Mouse (Mus musculus): Measurements from ENCODE around the gene Prrt1.

The Prrt1 gene

DNA sequence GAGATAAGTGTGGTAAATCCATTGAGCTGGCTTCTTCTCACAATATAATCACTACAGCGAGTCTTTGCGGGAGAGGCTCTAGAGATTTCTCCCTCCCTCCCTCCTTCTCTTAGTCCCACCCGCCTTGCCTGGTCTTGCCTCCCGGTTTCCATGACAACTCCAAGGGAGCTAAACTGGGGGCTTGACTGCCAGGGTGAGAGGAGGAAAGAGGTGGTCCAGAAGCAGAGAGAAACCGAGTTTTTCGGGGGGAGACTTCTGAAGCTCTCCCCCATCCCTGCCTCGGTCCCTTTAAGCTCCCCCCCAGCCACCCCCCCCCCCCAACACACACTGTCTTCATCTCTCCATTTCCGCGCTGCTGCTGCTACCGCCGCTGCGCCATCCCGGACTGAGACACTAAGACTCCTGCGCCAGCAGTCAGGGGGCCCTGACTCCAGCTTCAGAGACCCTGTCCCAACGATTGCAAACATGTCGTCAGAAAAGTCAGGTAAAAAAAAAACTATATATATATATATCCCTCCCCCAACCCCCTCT, at the start of gene Prrt1:
Prrt1 (plus strand) TSS at position 313 of the 531 bp plus-strand sequence.
- peak; percentile 50 for DNase-seq

DNA sequence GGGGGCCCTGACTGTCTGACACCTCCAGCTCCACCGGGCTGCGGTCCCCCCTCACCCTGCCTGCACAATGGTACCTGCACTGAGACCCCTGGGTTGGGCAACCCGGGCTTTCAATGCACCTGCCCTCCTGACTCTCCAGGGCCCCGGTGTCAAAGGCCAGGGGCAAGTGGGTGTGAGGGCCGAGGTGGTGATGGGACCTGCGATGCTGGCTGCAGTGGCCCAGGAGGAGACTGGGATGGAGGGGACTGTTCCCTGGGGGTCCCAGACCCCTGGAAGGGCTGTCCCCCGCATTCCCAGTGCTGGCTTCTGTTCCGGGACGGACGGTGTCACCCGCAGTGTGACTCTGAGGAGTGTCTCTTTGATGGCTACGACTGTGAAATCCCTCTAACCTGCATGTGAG, 46.8 kb upstream of the Prrt1 start:
- DNase-seq = no peak

DNA sequence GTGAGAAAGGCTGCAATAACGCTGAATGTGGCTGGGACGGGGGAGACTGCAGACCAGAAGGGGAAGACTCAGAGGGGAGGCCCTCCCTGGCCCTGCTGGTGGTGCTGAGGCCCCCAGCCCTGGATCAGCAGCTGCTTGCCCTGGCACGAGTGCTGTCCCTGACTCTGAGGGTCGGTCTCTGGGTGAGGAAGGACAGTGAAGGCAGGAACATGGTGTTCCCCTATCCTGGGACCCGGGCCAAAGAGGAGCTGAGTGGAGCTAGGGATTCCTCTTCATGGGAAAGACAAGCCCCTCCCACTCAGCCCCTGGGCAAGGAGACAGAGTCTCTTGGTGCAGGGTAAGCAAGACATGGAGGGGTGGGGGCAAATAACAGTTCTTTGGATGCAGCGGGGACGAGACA, 45.9 kb upstream of the Prrt1 start:
- no peak for DNase-seq

DNA sequence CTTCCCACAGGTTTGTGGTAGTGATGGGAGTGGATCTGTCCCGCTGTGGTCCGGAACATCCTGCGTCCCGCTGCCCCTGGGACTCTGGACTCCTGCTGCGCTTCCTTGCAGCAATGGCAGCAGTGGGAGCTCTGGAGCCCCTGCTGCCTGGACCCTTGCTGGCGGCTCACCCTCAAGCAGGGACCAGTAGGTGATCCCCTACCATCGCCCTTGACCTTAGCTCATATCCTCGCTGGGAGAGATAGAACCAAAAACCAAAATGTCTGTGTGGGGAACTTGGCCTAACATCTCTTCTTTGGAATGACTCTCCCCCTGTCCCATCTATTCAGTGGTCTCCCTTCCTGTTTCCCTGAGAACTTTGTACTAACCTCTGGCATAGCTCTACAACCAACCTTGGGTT, 45.5 kb upstream of the Prrt1 start:
- DNase-seq = no peak

DNA sequence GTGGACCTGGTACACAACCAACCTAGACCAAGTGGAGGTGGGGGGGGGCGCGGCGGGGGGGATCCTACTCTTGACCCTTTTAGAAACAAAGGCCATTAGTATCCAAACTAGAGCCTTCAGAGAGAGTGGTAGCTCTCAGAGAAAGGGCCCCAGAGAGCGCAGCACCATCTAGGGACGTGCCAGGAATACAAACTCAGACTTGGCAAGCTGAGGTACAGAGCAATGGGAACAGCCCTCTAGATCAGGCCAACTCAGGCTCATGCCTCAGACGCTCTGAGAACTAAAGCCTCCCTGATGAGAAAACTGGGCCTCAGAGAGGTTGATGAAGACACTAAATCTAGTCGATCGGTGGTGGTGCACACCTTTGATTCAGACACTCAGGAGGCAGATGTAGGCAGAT, 44.2 kb upstream of the Prrt1 start:
- DNase-seq = no peak

DNA sequence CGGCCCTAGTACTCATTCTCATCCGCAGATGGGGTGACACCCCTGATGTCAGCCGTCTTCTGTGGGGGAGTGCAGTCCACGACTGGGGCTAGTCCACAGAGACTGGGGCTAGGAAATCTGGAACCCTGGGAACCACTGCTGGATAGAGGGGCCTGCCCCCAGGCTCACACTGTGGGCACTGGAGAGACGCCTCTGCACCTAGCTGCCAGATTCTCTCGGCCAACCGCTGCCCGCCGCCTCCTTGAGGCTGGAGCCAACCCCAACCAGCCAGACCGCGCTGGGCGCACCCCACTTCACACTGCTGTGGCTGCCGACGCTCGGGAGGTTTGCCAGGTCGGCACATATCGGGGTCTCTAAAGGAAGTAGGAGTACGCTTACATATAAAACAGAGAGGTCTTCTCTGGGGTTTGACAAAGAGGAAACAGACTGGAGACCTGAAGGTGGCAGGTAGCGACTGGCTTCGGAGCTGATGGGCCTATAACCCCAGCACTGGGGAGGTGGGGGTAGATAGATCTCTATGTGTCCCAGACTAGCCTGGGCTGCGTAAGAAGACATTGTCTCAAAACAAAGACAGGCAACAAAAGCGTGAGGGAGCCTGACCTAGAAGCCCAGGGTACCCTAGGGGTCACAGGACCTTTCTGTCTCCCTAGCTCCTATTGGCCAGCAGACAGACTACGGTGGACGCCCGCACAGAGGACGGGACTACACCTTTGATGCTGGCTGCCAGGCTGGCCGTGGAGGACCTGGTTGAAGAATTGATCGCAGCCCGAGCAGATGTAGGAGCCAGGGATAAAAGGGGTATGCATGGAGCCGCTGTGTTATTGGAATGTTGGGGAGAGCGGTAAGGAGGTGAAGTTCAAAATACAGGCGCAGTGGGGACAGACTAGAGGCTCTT, 43.2 kb upstream of the Prrt1 start:
- DNase-seq = no peak

DNA sequence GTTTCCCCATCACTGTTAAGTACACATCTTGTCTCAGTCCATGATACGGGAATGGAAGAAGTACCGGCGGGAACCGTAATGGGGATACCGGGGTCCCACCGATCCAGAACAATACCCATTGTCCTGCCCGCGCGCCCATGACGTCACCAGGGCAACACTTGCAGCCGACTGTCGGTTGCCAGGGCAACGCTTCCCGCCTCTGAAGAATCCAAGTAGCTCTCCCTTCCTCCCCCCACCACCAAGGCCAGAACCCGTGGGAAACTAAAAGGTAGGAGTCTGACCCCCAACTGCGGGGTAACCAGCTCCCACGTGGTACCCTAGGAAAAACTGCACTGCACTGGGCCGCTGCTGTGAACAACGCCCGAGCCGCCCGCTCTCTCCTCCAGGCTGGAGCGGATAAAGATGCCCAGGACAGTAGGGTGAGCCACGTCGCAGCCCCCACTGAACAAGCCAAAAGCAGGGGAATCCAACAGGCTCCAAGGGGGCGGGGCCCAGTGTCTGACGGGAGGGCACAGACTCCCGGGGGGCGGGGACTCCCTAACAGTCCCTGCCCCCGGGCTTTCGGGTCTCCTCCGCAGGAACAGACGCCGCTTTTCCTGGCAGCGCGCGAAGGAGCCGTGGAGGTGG, 42.4 kb upstream of the Prrt1 start:
- DNase-seq = peak; percentile 90

DNA sequence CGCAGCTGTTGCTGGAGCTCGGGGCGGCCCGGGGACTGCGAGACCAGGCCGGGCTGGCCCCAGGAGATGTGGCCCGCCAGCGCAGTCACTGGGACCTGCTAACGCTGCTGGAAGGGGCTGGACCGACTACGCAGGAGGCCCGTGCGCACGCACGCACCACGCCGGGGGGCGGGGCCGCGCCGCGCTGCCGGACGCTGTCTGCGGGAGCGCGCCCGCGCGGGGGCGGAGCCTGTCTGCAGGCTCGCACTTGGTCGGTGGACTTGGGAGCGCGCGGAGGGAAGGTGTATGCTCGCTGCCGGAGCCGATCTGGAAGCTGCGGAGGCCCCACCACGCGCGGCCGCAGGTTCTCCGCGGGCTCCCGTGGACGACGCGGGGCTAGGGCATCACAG, 41.9 kb upstream of the Prrt1 start:
- peak; percentile 97 for DNase-seq

DNA sequence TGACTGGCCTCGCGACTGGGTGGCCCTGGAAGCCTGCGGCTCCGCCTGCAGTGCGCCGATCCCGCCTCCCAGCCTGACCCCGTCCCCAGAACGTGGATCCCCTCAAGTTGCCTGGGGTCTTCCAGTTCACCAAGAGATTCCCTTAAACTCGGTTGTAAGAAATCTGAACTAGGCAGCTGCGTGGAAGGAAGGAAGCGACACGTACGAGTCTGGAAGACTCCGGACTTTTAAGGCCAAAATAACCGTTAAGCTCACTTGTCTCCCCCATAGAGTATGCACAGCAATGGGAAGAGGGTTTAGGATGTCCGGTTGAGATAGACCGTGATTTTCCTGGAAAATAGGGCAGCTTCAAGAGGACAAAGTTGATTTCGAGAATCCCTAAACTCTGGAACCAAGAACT, 41.5 kb upstream of the Prrt1 start:
- DNase-seq = no peak

DNA sequence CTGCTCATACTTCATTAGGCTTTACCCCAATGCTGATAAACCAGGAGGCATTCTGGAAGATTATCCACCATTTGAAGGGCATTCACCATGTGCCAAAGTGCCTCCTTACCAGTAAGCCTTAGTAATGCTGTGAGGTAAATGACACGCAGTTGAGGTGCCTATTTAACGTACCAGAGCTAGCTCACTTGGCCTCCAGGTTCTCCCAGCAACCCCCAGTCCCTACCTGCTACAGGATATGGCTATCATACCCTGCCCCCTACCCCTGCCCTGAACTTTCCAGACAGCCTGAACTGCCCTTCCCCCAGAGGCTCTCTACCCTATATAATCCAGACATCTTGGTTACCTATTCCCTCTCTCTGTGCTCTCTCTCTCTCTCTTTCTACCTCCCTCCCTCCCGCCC, 40.6 kb upstream of the Prrt1 start:
- DNase-seq = no peak

DNA sequence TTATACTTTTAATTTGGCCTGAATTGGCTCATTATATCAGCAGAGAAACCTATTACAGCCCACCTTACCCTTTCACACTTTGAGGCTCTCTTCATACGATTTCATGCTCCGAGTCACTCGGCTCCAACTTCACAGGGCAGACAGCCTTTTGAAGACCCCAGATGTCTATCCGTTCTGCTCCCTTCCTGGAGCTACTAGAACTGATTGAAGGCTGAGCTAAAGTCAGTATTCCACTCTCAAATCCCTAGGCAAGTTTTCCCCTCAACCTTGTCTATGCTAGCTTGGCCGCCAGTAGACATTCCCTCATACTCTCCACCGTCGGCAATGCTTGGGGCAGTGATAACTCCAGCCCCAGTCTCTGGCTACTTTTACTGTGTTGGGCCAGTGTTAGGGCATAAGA, 40.1 kb upstream of the Prrt1 start:
- DNase-seq = no peak

DNA sequence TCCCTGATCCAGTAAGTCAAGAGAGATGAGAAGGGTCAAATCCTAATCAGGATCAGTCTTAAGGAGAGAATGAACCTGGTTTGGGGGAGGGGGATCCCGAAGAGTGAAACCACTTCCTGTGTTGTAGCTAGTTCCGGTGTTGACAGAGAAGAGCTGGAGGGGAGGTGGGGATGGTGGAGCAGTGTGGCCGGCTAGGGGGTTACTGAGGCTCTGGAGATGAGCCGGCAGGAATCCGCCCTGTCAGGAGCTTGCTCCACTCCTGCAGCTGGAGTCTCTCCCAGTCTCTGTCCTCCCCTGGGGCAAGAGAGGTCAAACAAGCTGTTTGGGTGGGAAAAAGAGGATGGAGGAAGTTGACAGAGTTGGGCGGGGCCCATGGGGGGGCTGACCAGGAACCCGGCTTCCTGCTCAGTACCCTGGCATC, 39.6 kb upstream of the Prrt1 start, which contains the start of gene Gpsm3:
Gpsm3 (plus strand) TSS at position 126 of the 421 bp plus-strand sequence.
- no peak for DNase-seq

DNA sequence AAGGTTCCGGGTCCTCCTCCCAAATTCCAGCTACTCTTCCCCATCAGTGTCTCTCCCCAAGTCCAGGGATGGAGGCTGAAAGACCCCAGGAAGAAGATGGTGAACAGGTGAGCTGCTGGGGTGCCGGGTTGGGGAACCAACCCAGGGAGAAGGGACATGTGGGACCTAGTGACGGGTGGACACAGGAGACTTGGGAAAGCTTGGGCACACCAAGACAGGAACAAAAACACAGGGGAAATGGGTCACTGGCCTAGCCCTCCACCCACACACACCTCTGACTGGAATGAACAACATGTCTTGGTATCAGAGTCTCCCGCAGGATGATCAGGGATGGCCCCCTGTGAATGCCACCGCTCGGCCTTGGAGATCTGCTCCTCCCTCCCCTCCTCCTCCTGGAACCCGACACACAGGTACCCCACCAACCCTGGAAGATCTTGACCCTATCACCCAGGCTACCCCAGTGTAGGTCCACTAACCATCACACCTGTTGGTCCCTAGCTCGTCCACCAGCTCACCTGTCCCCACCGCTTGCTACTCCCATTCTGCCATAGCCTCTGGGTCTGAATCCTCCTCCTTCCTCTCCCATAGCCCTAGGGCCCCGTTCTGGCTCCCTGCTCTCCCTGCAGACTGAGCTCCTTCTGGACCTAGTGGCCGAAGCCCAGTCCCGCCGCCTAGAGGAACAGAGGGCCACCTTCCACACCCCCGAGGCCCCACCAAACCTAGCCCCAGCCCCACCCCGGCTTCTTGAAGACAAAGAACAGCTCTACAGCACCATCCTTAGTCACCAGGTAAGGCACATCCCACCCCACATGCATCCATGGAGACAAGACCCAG, 39.0 kb upstream of the Prrt1 start:
- DNase-seq = no peak

DNA sequence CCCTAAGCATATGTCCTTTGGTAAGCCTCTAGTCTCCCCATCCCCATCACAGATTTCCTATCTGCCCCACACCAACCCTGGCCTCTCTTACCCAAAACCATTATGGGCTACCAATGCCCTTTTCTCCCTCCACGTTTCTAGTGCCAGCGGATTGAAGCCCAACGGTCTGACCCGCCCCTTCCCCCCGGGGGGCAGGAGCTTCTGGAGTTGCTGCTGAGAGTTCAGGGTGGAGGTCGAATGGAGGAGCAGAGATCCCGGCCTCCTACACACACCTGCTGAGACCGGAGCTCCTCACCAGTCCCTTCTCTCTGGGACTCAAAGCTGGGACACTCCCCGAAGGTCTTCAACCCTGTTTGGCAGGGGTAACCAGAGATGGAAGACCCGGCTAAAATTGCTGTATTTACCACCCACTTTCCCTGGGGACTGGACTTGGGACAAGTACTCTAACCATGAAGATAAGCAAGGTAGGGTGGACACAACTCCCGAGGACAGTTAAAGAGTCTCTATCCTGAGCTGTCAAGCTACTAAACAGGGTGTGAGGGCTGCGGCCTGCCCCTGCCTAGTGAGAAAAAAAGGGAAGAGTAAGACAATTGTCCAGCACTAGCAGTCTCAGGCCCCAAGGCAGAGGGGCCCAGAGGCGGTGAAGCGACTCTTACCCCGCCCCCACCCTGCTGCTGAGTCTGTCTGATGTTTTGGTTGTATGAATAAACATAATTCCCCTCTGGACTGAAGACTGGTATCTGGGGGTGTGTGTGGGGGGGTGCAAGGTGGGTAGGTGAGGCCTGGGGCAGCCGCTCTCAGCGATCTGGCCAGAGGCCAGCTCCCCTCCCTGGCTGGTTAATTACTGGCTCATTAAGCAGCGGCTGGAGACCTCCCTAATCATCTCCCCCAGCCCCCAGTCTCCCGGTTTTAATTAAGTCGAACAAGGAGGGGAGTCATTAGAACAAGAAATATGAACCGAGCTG, 38.0 kb upstream of the Prrt1 start, which contains the start of gene Pbx2:
Pbx2 (plus strand) TSS at position 238 of the 965 bp plus-strand sequence.
- DNase-seq = no peak

DNA sequence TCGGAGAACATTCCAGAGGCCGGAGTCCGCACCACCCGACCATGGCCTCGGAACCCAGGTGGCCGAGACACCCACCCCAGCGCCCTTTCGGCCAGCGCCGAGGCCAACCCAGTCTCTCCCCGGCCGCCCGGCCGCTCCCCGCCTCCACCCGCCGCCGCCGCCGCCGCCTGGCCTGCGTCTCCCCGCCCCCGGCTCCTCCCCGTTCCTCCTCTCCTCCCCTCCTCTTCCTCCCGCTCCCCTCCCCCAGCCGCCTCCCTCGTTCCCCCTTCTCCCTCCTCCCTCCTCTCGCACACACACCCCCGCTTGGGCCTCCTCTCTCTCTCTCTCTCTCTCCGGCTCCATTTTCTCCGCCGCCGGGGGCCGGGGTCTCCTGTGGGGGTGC, 37.3 kb upstream of the Prrt1 start:
- DNase-seq = peak; percentile 94

DNA sequence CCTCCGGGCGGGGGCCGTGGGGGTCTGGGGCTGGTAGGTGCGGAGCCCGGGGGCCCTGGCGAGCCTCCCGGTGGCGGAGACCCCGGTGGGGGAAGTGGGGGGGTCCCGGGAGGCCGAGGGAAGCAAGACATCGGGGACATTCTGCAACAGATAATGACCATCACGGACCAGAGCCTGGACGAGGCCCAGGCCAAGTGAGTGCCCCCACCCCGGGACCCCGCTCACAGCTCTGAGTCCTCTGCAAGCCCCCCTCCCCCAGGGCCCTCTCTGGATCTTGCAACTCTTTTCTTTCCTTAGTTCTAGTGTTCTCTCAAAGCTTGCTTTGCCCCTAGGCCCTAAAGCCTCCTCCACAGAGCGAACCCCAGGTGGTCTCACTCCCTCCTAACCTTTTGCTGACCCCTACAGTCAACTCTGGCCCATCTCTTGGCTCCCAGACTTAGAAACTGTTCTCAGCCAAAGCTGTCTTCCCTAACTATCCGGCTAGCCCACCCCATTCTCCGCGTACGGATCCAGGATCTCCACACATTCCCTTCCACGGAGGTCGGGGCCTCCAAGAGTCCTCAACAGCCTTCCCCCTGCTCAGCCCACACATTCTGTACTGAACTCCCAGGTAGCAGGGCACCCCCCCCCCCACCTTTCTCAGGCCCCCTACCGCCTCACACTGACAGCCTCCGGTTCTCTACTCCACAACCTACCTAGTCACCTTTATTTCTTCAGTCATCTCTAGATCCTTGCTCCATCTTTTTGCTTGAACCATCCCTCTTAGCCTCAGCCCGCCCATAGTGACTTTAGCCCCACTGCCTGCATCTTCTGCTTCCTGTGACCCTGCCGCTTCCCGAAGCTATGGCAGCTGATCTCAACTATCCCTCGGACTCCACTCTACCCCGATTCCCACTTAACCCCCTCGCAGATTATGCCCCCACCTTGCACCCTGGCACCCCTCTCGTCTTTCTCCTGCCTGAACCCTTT, 36.5 kb upstream of the Prrt1 start:
- no peak for DNase-seq

DNA sequence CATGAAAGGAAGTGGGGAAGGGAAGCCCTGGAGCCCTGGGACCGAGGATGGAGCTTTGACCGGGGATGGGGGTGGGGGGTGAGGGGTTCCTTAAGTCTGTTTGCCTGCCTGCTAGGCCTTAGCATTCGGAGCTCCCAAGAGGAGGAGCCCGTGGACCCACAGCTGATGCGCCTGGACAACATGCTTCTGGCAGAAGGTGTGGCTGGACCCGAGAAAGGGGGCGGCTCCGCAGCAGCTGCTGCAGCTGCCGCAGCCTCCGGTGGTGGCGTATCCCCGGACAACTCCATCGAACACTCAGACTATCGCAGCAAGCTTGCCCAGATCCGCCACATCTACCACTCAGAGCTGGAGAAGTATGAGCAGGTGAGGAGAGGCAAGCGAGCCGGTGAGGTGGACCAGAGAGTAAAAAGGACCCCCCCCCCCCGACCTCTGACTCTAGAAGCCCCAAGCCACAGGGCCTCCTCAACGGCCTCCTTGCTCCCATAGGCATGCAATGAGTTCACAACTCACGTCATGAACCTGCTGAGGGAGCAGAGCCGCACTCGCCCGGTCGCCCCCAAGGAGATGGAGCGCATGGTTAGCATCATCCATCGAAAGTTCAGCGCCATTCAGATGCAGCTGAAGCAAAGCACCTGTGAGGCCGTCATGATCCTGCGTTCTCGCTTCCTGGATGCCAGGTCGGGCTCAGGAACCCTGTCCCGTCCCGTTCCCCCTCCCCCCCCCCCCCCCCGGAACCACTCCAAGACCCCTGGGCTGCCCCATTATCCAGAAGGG, 35.4 kb upstream of the Prrt1 start:
- no peak for DNase-seq

DNA sequence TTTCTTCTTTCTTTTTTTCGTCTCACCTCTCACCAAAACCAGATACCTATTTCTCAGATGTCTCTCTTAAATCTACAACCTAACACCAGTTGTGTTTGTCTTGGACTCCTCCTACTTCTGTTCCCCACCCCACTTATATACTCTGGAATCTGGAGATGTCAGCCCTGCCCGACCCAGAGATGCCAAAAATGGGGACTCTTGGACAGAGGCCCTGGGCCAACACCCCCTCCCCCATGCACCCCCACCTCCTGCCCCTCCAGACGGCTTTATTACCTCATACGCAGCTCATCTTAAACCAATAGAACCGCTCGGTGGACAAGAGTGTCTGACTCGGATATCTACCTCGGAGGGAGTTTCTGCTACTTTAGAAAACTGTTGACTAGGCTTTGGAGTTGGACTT, 33.2 kb upstream of the Prrt1 start:
- no peak for DNase-seq

DNA sequence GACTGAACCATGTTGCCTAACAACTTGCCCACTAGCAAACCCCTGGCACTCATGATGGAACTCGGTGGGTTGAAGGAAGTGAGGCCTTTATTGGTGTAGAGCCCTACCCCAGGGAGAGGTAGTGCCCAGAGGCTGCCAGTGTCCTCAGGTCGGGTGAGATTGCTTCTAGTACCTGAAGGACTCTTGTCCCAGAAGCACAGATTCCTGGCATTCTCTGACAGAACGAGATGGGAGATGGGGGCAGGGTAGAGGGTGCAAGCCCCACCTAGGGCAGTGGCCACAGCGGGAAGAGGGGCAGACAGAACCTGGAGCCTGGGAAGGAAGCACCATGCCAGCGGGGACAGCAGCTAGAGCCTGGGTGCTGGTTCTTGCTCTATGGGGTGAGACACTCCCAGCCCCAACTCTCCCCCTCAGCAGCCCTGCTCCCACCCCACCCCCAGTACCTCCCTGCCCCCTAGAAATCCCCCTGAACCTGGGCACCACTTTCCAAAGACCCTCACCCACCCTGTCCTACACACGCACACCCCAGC, 31.7 kb upstream of the Prrt1 start, which contains the start of gene Ager:
Ager (plus strand) TSS at position 297 of the 530 bp plus-strand sequence.
- peak; percentile 5 for DNase-seq

Data from right cerebral cortex, postnatal 14 days (tissue).